Mouse (Mus musculus) kidney, adult 2 months (tissue): Measurements from ENCODE around the gene Magi2.

Experiments used
- CTCF ChIP-seq: fragments of 200-500 bp; conservative IDR thresholded peaks from 2 replicates; pipeline ENCODE4 v1.5.1; 2011; ENCODE audit warnings: low read depth, mild to moderate bottlenecking, control low read depth, low read length, moderate library complexity, mixed read lengths; ENCODE audit not compliant: insufficient read depth, insufficient read length
- POLR2A ChIP-seq: fragments of 200-500 bp; IDR thresholded peaks from one replicate; pipeline ENCODE4 v1.6.1; 2011; ENCODE audit warnings: low read depth, low read length, control low read depth

- no peak for TF ChIP-seq CTCF
- no peak for TF ChIP-seq POLR2A
Measured at GRCm38 (mm10) chr5:20226471-20227210, 999.8 kb downstream of the Magi2 start.
